Mouse (Mus musculus) cerebellum, postnatal 14 days (tissue): ENCODE results near the gene Dnah8.
A peak's percentile ranks its signal among the peaks of the same experiment; 100 is the strongest.

ENCODE experiments used
- DNase-seq, 2 experiments: peaks; one replicate each; pipeline ENCODE4 v3.0.0; 2021; ENCODE audit warnings: mixed read lengths in 2 of 2

The Dnah8 gene

GRCm38 (mm10) chr17:30672556-30672955, 48.4 kb downstream of the Dnah8 start:
- no peak for DNase-seq

GRCm38 (mm10) chr17:30673023-30673422, 48.9 kb downstream of the Dnah8 start:
- no peak for DNase-seq

GRCm38 (mm10) chr17:30675021-30675740, 51.0 kb downstream of the Dnah8 start:
- DNase-seq, result no peak

- no peak for DNase-seq
Measured at GRCm38 (mm10) chr17:30678523-30678922, 54.4 kb downstream of the Dnah8 start.

- DNase-seq, result no peak
Measured at GRCm38 (mm10) chr17:30679612-30680011, 55.5 kb downstream of the Dnah8 start.

GRCm38 (mm10) chr17:30681604-30682003, 57.5 kb downstream of the Dnah8 start:
- DNase-seq, result peak; percentile 38 to 60

GRCm38 (mm10) chr17:30690181-30690580, 66.0 kb downstream of the Dnah8 start:
- DNase-seq, result peak; percentile 32 to 52

- DNase-seq, result no peak
Measured at GRCm38 (mm10) chr17:30691481-30691880, 67.3 kb downstream of the Dnah8 start.

GRCm38 (mm10) chr17:30694281-30694680, 70.1 kb downstream of the Dnah8 start:
- no peak for DNase-seq

- DNase-seq, result peak; percentile 16 to 47
Measured at GRCm38 (mm10) chr17:30714732-30715131, 90.6 kb downstream of the Dnah8 start.

- DNase-seq, result no peak
Measured at GRCm38 (mm10) chr17:30718197-30718596, 94.0 kb downstream of the Dnah8 start.

GRCm38 (mm10) chr17:30719031-30719430, 94.9 kb downstream of the Dnah8 start:
- DNase-seq, result peak in 1 of 2 experiments; percentile 20

GRCm38 (mm10) chr17:30727788-30728187, 103.6 kb downstream of the Dnah8 start:
- no peak for DNase-seq

- DNase-seq, result no peak
Measured at GRCm38 (mm10) chr17:30732736-30733135, 108.6 kb downstream of the Dnah8 start.

GRCm38 (mm10) chr17:30734770-30735169, 110.6 kb downstream of the Dnah8 start:
- DNase-seq, result no peak

- DNase-seq, result no peak
Measured at GRCm38 (mm10) chr17:30735454-30735853, 111.3 kb downstream of the Dnah8 start.

- DNase-seq, result peak; percentile 76 to 84
Measured at GRCm38 (mm10) chr17:30737797-30738196, 113.6 kb downstream of the Dnah8 start.

- DNase-seq, result no peak
Measured at GRCm38 (mm10) chr17:30739769-30740168, 115.6 kb downstream of the Dnah8 start.

- DNase-seq, result no peak
Measured at GRCm38 (mm10) chr17:30743947-30744346, 119.8 kb downstream of the Dnah8 start.

GRCm38 (mm10) chr17:30746056-30747024, 122.2 kb downstream of the Dnah8 start:
- peak; percentile 88 to 89 for DNase-seq

GRCm38 (mm10) chr17:30749391-30749790, 125.2 kb downstream of the Dnah8 start:
- peak; percentile 35 for DNase-seq

- peak in 1 of 2 experiments; percentile 19 for DNase-seq
Measured at GRCm38 (mm10) chr17:30750269-30750668, 126.1 kb downstream of the Dnah8 start.

GRCm38 (mm10) chr17:30752370-30752818, 128.2 kb downstream of the Dnah8 start:
- DNase-seq, result peak; percentile 87 to 91
